Mouse (Mus musculus): Measurements from ENCODE around the gene Tmprss12. TPM values are rescaled to one million over a fixed set of nuclear protein-coding genes. Genes with fewer than 3 reads are reported as not detected.
"Not testable (repeated sequence)": the region's sequence is repeated elsewhere in the genome, so short reads cannot be mapped to it uniquely, and the experiment has no call there.

Tmprss12 gene
- total RNA-seq, 2 experiments from 2014 or later = not detected

DNA sequence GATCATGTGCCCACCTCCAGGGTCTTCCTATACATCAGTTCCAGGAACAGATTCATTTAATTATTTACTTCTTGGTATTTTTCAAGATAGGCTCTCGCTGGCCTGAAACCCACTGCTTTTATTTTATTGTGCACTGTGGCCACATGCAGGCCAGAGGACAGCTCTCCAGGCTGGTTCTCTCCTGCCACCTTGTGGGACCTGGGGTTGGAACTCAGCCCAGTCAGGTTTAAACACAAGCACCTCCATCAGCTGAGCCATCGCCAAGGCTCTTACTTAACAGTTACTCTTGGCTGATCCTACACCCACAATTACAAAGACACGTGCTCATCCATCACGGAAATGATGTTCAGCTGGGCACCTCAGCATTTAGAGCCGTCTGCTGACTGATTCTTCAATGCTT is 40.5 kb downstream of the Tmprss12 start:
- no peak for DNase-seq (ENCODE audit: low spot score in 2 of 2)

- DNase-seq (ENCODE audit: low spot score in 2 of 2) = no peak
Observed at GRCm38 (mm10) chr15:100324021-100324591, 43.5 kb downstream of the Tmprss12 start.

- no peak for DNase-seq (ENCODE audit: low spot score in 2 of 2)
Observed at GRCm38 (mm10) chr15:100325235-100325634, 44.6 kb downstream of the Tmprss12 start.

DNA sequence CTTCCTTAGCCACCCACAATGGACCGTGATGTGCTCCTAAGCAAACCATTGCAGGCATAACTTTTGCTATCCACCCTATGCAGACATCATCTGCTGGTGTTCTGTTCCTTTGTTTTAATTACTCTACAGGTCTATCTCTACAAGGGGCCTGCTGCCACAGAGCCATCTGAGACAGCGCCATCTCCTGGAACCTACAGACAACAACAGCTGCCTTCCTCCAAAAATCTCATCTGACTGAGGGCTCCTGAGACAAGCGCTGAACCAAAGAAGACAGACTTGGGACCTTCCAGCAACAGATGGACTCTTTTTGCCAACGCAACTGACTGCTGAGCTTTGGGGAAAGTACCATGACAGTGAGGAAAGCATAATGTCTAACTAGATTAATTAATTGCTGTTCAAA is 47.5 kb downstream of the Tmprss12 start:
- not testable (repeated sequence) for DNase-seq (ENCODE audit: low spot score in 2 of 2)

DNA sequence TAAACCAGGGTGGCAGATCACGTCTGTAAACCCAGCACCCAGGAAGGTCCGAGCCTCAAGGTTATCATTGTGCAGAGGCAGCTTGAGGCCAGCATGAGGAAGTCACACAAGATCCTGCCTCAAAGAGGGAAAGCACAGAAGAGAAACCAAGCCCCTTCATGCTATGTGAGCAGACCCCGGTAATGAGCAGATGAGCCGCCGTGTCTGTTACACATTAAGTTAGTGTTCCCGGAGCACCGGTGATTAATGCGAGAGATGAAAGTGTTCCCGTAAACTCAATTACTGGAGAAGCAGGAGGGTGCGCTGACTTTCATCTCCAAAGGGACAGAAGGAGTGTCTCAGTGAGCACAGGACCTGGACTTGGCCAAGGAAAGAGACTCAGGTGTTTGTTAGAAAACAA is 48.7 kb downstream of the Tmprss12 start:
- DNase-seq (ENCODE audit: low spot score in 2 of 2) = not testable (repeated sequence)

DNA sequence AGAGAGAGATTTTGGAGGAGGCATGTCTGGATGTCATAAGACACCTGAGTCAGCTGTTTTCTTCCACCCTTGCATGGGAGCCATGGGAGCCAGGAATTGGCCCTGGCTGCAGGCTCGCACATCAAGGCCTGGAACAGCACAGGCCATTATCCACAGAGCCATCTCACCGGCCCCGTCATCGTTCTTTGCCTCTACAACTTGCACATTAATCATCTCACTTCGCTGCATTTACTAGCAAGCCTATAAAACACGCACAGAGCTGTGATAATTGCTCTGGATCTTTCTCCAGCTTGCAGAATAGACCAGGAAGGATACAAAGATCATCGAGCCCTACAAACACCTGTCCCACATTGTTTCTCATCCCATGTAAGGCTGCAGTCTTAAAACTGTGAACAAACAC is 50.1 kb downstream of the Tmprss12 start:
- DNase-seq (ENCODE audit: low spot score in 2 of 2) = no peak

- DNase-seq (ENCODE audit: low spot score in 2 of 2) = not testable (repeated sequence)
Observed at GRCm38 (mm10) chr15:100332077-100332961, 51.7 kb downstream of the Tmprss12 start.

- no peak for DNase-seq (ENCODE audit: low spot score in 2 of 2)
Observed at GRCm38 (mm10) chr15:100334629-100335028, 54.0 kb downstream of the Tmprss12 start, which contains the start of gene Mettl7a3. Gene Mettl7a3, plus strand, starts transcription at chr15:100334929.

GRCm38 (mm10) chr15:100337328-100337727 is 56.7 kb downstream of the Tmprss12 start:
- not testable (repeated sequence) for DNase-seq (ENCODE audit: low spot score in 2 of 2)

DNA sequence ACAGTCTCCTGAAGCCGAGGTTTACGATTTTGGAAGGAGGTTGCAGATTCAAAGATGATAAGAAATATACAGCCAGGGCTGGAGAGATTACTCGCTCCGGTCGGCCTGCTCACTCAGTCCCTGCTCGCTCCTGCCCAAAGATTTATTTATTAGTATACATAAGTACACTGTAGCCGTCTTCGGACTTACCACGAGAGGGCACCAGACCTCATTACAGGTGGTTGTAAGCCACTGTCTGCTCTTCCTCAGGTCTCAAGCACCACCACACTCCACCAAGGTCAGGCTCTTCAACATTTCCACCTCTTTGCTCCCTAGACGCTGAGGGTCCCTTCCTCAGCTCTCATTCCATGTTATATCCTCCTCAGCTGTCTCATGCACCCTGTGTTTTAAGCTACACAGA is 57.2 kb downstream of the Tmprss12 start:
- DNase-seq (ENCODE audit: low spot score in 2 of 2) = peak in 1 of 2 experiments; percentile 49

DNA sequence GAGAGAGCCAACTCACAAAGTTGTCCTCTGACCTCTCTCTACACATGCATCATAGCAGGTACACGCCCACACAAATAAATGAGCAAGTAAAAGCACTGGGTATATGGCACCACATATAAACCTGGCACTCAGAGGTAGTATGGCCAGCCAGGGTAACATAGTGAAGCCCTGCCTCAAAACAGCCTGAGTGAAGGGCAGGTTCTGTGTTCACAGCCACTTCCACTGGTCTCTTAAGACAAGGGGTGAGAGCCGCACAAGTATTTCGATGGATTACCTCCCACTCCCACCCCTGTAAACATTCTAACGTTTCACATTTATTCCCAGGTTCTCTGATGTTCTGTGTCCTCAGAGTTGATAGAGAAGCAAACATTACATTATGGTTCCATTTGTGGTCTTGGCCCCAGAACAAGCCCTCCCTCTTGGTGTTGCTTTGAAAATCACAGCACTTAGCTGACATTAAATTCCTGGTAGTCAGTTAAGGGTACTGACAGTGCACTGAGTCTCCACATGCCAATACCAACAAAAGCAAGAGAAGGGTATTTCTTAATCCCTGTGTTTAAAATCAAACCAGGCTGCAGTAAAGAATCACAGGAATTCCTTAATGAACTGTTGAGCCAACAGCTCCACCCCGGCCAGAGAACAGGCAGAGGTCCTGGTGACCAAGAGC is 60.8 kb downstream of the Tmprss12 start:
- DNase-seq (ENCODE audit: low spot score in 2 of 2) = not testable (repeated sequence)

Other genes starting within 250 kb of the Tmprss12 start
- 10 to 100 TPM; 25.6 to 25.9 TPM for gene Dip2b, start 242.2 kb upstream of the Tmprss12 start, total RNA-seq (2021)
- gene Atf1, start 53.0 kb upstream of the Tmprss12 start, total RNA-seq (2021) = 10 to 100 TPM; 66.1 to 68.7 TPM
- gene Mettl7a1, start 23.3 kb downstream of the Tmprss12 start, total RNA-seq (2021) = 10 to 100 TPM; 20.1 to 22.2 TPM
- gene Mettl7a3, start 54.1 kb downstream of the Tmprss12 start, total RNA-seq (2021) = under 1 TPM; 0.17 to 0.18 TPM
- gene Methig1, start 72.3 kb downstream of the Tmprss12 start, total RNA-seq (2021) = not detected
- under 1 TPM; 0.23 to 0.25 TPM for gene Mettl7a2, start 72.4 kb downstream of the Tmprss12 start, total RNA-seq (2021)
- gene Higd1c, start 83.7 kb downstream of the Tmprss12 start, total RNA-seq (2021) = not detected
- gene Gm5475, start 141.3 kb downstream of the Tmprss12 start, total RNA-seq (2021) = not detected
- 10 to 100 TPM; 28.0 to 28.6 TPM for gene Slc11a2, start 144.2 kb downstream of the Tmprss12 start, total RNA-seq (2021)
- gene Letmd1, start 188.2 kb downstream of the Tmprss12 start, total RNA-seq (2021) = 10 to 100 TPM; 20.9 to 24.1 TPM
- 1 to 10 TPM; 5.7 to 5.9 TPM for gene Csrnp2, start 214.7 kb downstream of the Tmprss12 start, total RNA-seq (2021)